Mouse (Mus musculus) erythroblast, embryonic 14.5 days (primary cell): ENCODE results near the gene Fhl2.

ENCODE experiments used
- GATA1 ChIP-seq: IDR thresholded peaks from 2 replicates; pipeline ENCODE4 v1.6.1; 2012; ENCODE audit warnings: low read length, inconsistent platforms, mixed read lengths
- TAL1 ChIP-seq: IDR thresholded peaks from 3 replicates; pipeline ENCODE4 v1.6.1; 2012; ENCODE audit warnings: low read length, inconsistent platforms, mixed read lengths

- no peak for TF ChIP-seq GATA1
- TF ChIP-seq TAL1: no peak
These were observed 72.1 kb downstream of the Fhl2 start for GRCm38 (mm10) chr1:43124726-43125125.
